Mouse (Mus musculus) layer of hippocampus, postnatal 25 days (tissue): ENCODE data around the gene Tm2d1. TPM values are rescaled to one million over a fixed set of nuclear protein-coding genes. Genes with fewer than 3 reads are reported as not detected.
A peak's percentile ranks its signal among the peaks of the same experiment; 100 is the strongest.
"Not testable (repeated sequence)": the region's sequence is repeated elsewhere in the genome, so short reads cannot be mapped to it uniquely, and the experiment has no call there.

Experiments used
- DNase-seq, 2 experiments: peaks; one replicate each; pipeline ENCODE4 v3.0.0; 2022; ENCODE audit warnings: mixed read lengths in 2 of 2, low spot score in 1 of 2; ENCODE audit errors: extremely low spot score in 1 of 2
- total RNA-seq, 2 experiments: library from RNA; stranded (reverse); gene quantifications; 2 replicates each; pipeline ENCODE4 v1.2.3; 2021

The Tm2d1 gene
- 10 to 100 TPM; 39.3 to 43.9 TPM for total RNA-seq

DNA sequence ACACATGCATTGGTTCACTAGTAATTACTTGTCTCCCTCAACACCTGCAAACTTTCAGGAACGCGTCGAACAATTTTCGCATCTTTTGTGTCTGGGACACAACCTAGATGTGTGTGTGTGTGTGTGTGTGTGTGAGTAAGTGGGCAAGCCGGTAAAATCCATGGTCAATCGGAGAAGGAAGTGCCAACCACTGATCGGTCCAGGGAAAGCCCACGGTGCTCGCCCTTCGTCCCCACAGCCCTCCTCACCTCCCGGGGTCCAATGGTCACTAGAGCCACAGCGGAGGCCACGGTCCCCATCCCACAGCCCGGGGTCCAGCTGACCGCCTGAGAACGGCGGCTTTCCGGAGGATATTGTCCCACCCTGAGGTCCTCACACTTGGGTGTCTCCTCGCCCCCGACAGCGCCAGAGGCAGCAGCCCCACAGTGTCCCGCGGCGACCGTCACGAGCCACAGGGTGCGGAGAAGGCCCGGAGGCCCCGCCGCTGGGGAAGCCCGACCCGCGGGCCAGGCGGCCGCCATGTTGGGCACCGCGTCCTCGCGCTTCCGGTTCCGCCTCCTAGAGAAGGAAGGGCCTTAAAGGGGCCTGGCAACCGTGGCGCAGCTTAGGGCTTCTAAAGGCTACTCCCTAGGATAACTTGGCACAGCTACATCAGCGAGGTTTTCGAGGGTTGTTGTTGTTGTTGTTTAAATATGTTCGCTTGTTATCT, at the start of gene Tm2d1:
Gene Tm2d1 (minus strand): TSS at position 591 of the 709 bp plus-strand sequence.
- peak; percentile 73 to 74 for DNase-seq

DNA sequence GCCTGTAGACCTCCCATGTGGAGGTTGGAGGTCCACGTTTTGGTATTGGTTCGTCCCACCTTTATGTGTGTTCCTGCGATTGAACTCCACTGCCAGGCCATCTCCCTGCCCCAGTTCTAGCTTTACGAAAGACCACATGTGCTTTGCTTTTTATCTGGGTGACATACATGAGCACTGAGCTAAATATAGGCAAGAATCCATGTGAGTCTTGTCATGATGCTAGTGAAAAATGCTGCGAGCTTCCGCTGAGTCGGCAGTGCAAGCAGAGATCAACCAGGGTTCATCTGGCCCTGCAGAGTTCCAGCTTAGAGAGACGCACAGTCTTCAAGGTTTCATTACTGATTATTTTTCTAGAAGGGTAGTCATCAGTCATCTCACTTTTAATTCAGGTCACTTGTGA, 45.3 kb upstream of the Tm2d1 start:
- no peak for DNase-seq

- not testable (repeated sequence) for DNase-seq
Observed at GRCm38 (mm10) chr4:98415150-98415549, 32.0 kb upstream of the Tm2d1 start.

GRCm38 (mm10) chr4:98408455-98408854, 25.3 kb upstream of the Tm2d1 start:
- no peak for DNase-seq

DNA sequence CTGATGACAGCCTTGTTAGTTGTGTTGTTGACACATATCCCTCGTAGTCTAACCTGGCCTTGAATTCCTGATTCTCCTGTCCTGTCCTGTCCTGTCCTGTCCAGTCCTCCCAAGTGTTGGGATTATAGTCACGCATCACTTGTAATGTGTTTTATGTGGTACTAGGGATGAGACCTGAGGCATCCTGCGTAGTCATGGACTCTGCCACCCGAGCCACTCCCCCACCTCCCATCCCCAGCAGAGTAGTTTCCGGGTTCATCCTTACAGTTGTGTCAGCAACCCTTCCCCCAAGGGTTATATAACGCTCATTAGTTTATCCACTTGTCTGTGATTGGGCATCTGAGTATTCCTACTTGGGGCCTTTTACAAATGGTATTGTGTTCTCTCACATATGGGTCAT, 21.3 kb upstream of the Tm2d1 start:
- DNase-seq = no peak

DNA sequence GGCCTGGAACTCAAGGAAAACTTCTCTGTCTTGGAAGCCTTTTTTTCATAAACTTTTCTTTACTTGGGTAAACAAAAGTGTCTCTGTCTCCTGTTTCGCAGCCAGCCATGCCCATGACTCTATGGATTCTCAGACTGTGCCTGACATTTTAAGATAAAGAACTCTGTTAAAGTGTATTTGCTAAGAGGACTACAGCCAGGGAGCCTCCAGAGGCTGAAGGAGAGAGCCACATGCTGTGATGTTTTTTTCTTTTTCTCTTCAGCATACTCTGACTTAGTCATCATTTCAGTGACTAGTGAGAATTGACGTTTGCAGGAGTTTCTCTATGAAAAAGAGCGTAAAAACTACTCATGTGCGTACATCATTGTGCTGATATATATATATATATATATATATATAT, 20.4 kb upstream of the Tm2d1 start:
- DNase-seq = no peak

GRCm38 (mm10) chr4:98401584-98401962, 18.5 kb upstream of the Tm2d1 start:
- DNase-seq = no peak

DNA sequence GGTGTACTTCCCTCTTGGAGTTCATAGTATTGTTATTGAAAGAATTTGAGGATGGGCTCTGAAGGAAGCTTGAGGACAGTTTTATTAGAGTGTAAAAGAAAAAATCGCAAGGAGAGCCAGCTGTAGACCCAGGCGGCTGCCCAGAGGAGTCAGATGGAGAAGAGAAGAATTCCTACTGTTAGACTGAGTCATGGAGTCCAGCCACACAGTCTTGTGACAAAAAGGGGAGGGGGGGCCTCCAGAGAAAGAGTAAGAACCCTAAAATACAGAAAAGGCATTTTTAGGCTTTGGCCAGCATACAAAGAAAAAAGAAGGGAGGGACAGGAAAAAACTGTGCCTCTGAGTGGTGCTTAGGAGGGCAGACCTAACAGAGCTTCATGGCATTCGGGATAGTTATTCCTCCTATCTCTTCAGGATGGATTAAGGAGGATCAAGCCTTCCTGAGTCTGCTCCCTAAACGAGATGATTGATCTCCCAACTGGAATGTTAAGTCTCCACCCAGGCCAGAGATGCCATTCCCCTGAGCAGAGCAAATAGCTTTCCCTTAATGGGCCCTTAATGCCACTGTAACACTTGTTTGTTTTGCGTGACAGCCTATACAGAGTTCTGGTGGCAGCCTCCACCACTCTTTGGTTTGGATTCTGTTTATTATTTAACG, 17.9 kb upstream of the Tm2d1 start:
- DNase-seq = no peak

GRCm38 (mm10) chr4:98395690-98396437, 12.8 kb upstream of the Tm2d1 start, which contains the start of gene Patj:
Patj (plus strand) TSS chr4:98395785.
- DNase-seq = peak; percentile 41 to 68

DNA sequence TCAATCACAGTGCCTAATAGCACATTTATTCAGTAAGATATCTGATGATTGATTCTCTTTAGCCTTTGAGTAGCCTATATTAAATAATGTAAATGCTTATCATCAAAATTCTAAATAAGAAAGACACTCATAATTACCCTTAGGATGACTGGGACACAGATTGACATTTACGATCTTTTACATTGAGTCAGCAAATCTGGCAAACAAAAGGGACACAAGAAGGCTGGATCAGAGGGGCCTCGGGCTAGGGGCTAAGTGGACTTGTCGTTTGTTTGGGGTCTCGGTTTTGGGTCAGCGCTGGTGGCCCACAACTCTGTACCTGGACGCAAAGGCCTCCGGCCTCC, 12.2 kb upstream of the Tm2d1 start:
- no peak for DNase-seq

DNA sequence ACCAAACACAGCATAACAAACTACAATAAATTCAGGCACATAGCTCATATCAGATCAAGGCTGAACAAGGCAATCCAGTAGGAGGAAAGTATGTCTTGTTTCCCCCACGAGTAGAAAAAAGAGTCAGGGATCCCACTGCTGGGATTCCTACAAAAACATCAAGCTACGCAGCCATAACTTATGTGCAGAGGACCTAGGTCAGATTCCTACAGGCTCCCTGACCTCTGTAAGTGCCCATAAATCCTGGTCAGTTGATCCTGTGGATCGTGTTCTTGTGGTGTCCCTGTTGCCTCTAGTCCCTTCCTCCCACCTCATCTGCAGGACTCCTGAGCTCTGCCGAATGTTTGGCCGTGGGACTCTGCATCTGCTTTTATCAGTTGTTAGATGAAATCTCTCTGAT, 1.9 kb upstream of the Tm2d1 start:
- DNase-seq = no peak

GRCm38 (mm10) chr4:98376943-98377342, 6.2 kb downstream of the Tm2d1 start:
- no peak for DNase-seq

- DNase-seq = no peak
Observed at GRCm38 (mm10) chr4:98375401-98375800, 7.7 kb downstream of the Tm2d1 start.

DNA sequence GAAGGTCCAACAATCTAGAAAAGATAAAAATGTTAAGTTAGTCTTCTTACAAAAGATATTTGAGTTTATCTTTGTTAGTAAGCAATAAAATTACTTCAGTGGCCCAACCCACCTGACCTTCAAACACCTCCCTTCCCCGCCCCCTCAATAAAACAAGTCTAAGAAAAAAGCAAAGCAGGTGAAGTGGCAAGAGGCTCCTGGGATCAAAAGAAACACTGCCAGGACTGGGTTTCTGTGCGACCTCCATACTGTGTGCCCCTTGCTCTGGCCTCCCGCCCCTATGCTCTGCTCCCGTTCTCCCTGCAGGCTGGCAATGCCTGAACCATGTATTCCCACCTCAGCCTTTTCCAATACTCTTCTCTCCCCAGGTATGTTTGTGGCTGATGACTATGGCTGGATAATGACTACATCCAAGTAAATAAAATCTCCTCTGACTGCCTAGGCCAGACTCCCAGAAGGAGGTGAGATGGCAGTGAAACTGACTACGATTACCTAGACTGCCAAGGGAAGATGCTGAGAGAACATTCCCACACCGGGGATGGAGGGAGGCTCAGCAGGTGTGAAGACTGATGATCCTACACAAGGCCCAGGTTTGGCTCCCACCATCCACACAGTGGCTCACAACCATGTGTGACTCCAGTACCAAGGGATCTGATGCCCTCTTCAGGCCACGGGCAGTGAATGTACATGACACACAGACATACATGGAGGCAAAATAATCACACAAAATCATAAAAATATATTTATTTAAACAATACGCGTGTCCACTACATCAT, 24.9 kb downstream of the Tm2d1 start:
- no peak for DNase-seq

GRCm38 (mm10) chr4:98348580-98348979, 34.5 kb downstream of the Tm2d1 start:
- DNase-seq = no peak

DNA sequence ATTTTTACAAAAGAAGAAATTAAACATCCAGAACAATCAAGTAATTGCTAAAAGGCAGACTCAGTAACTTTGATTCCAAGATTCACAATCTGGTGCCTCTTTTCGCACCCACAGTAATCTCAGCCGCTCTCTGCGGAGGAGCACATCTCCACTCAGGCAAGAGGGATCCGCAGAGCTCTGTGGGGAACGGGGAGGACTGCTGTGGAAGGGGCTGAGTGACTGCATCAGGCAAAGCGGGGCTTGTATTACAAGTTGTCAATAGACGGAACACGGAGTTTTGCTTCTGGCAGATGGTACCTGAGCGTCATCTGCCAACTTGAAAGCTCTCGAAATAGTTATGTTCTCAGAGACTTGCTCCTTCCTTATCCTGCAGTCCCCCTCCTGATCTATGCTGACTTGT, 37.3 kb downstream of the Tm2d1 start:
- peak; percentile 23 to 30 for DNase-seq

DNA sequence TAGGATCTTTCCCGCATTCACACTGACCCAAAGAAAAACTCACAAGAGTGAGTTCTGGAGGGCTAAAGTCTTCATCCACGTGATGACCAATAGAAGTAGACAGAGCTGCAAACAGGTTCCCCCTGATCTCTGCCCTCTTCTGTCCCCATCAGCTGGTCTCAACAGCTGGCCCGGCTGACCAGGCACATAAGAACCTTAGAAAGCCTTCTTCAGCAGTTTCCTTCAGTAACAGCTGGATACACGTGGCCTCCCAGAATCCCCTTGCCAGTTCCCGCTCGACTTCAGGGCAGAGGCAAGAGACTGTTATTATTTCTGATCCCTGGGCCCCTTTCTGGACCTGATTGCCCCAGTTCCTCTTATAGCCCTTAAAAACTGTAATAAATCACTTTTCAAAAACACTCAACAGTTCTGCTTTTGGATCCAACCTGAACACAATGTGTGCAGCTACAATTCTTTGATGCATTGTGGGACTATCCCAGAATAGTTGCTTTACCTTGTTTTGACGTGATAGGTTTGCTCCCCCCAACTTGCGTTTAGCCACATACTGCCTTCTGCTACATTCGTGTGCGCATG, 43.0 kb downstream of the Tm2d1 start:
- DNase-seq = no peak

- no peak for DNase-seq
Observed at GRCm38 (mm10) chr4:98338636-98339630, 44.2 kb downstream of the Tm2d1 start.

DNA sequence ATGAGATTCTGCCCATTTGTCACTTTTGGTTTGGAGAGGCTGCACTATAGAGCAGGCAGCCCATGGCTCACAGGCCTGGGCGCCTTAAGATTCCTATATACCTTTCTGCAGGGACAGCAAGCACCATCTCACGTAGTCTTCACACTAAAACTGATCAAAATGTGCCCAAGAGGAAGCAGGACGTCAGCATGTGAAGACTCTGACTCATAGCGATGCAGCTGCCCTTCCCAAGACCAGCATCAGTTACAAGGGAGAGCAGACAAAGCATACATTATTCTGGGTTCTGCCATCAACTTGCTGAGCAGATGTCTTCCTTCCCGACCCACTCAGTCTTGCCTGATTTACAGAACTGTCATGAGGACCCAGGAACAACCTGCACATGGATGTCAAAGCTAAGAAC, 45.9 kb downstream of the Tm2d1 start:
- DNase-seq = no peak
